Mouse (Mus musculus): Measurements from ENCODE around the gene Arhgap45.

GRCm38 (mm10) chr10:80070837-80071515 is 54.5 kb downstream of the Arhgap45 start:
- TF ChIP-seq POLR2A (IDR thresholded peaks at IDR 0.05; ENCODE audit: borderline replicate concordance, extremely low read depth, low read depth, low read length) (no peak; the same call in 1 of the 2 replicates), CTCF (IDR thresholded peaks at IDR 0.05; ENCODE audit: insufficient read depth, low read length) (no peak)

All from lung, adult 2 months (tissue).